Mouse (Mus musculus) hindbrain, postnatal 0 days (tissue): ENCODE measurements around the gene 2610318N02Rik. TPM values are rescaled to one million over a fixed set of nuclear protein-coding genes. Genes with fewer than 3 reads are reported as not detected.

Experiments used
- ATAC-seq: fragments of 200-750 bp; cut with Nextera tagmentation; 2 replicates; pipeline ENCODE4 v1.8.0; 2017; ENCODE audit warnings: mild to moderate bottlenecking, moderate TSS enrichment, moderate library complexity
- DNase-seq: peaks from one replicate; pipeline ENCODE4 v3.0.0-alpha.2; 2015; ENCODE audit warnings: low spot score
- H3K27ac ChIP-seq: fragments of 300-500 bp; sonication (generic); 2 replicates; pipeline ENCODE4 v1.5.1; 2014; ENCODE audit warnings: mild to moderate bottlenecking
- H3K27me3 ChIP-seq: fragments of 300-500 bp; sonication (generic); 2 replicates; pipeline ENCODE4 v1.6.1; 2014; ENCODE audit warnings: low read length, mixed read lengths; ENCODE audit not compliant: insufficient read depth
- H3K36me3 ChIP-seq: fragments of 300-500 bp; sonication (generic); 2 replicates; pipeline ENCODE4 v1.6.1; 2014; ENCODE audit warnings: low read length, mixed read lengths; ENCODE audit not compliant: insufficient read depth
- H3K4me1 ChIP-seq: fragments of 300-500 bp; sonication (generic); 2 replicates; pipeline ENCODE4 v1.6.1; 2014; ENCODE audit warnings: antibody characterized with exemption, low read length, mixed read lengths; ENCODE audit not compliant: insufficient read depth
- H3K4me2 ChIP-seq: fragments of 300-500 bp; sonication (generic); 2 replicates; pipeline ENCODE4 v1.6.1; 2014; ENCODE audit warnings: low read depth, mild to moderate bottlenecking, low read length, moderate library complexity, mixed read lengths
- H3K4me3 ChIP-seq: fragments of 300-500 bp; sonication (generic); 2 replicates; pipeline ENCODE4 v1.5.1; 2014; ENCODE audit warnings: low read length
- H3K9ac ChIP-seq: fragments of 300-500 bp; sonication (generic); replicated peaks from 2 replicates; pipeline ENCODE4 v1.6.1; 2014; ENCODE audit warnings: mild to moderate bottlenecking, low read length, moderate library complexity, mixed read lengths
- H3K9me3 ChIP-seq: fragments of 300-500 bp; sonication (generic); 2 replicates; pipeline ENCODE4 v1.6.1; 2016; ENCODE audit warnings: low read length, mixed read lengths
- CTCF ChIP-seq: IDR thresholded peaks from 2 replicates; pipeline ENCODE4 v1.5.1; 2016; ENCODE audit warnings: antibody characterized with exemption, control low read depth, low read depth
- WGBS: fragments of 180-500 bp; shearing (Covaris S2); extraction: QIAGEN DNeasy Blood & Tissue Kit; methylation state at CpG from one replicate; pipeline ENCODE4 v1.1.7; 2014; 5-methylcytosine and 5-hydroxymethylcytosine counted together
- microRNA counts: library from miRNA; unstranded; fragments of <30 nt; microRNA quantifications from one replicate; lab custom pipeline; 2015
- microRNA-seq, 2 experiments: library from miRNA; unstranded; fragments of <30 nt; microRNA quantifications; one replicate each; pipeline ENCODE4; 2016
- polyA plus RNA-seq: library from polyadenylated mRNA; unstranded; fragments of >200 nt; fragmentation: Nextera tagmentation; extraction: Ambion mirVana; gene quantifications from 2 replicates; pipeline ENCODE4 v1.2.1, GENCODE M21; 2015
- total RNA-seq: library from RNA; depleted of rRNA; stranded (reverse); fragments of >200 nt; gene quantifications from 2 replicates; pipeline ENCODE4 v1.2.3, GENCODE M21; 2014; rRNA removed

2610318N02Rik gene
- total and polyA plus RNA-seq, 2 experiments from 2014 or later = 4.2 to 8.2 TPM

GRCm38 (mm10) chr16:17070716-17071115 is 54.3 kb downstream of the 2610318N02Rik start:
- H3K36me3 ChIP-seq = peaks cover 7% of the 10 kb centered on the region; the same call in 1 of the 2 replicates
- no peaks in the 10 kb centered on the region for H3K27me3 ChIP-seq
- H3K9me3 ChIP-seq = no peaks in the 10 kb centered on the region
- TF ChIP-seq CTCF = no peak
- peak overlapping the region; percentile 74 for H3K9ac ChIP-seq
- H3K27ac ChIP-seq = no peak overlapping the region
- H3K4me2 ChIP-seq = peak overlapping the region; percentile 74
- no peaks in the 10 kb centered on the region for H3K4me1 ChIP-seq
- WGBS = 40% methylated on average over 6 of the region's 6 CpGs
- H3K4me3 ChIP-seq = peak overlapping the region; percentile 84
- no peak for DNase-seq
- no peak for ATAC-seq

GRCm38 (mm10) chr16:17069511-17070443 is 55.2 kb downstream of the 2610318N02Rik start, which contains the start of gene Ypel1:
Gene Ypel1, plus strand, starts transcription at chr16:17069696.
- Histone ChIP-seq H3K4me3 (peak within 1 kb of the TSS; percentile 84), H3K27me3 (no peaks in the 10 kb centered on the region), H3K4me2 (peak within 1 kb of the TSS; percentile 74), H3K9me3 (no peaks in the 10 kb centered on the region), H3K27ac (peak within 1 kb of the TSS; percentile 84), H3K36me3 (peaks cover 4% of the 10 kb centered on the region; the same call in 1 of the 2 replicates), H3K9ac (peak within 1 kb of the TSS; percentile 74), H3K4me1 (no peaks in the 10 kb centered on the region)
- peak; percentile 94 for ATAC-seq
- peak; percentile 57 for TF ChIP-seq CTCF
- under 1% methylated on average over 68 of the region's 76 CpGs for WGBS
- DNase-seq = peak; percentile 92

- no peak overlapping the region for H3K4me2 ChIP-seq
- no peak for ATAC-seq
- H3K27me3 ChIP-seq = no peaks in the 10 kb centered on the region
- TF ChIP-seq CTCF = no peak
- DNase-seq = no peak
- no peaks in the 10 kb centered on the region for H3K9me3 ChIP-seq
- no peaks in the 10 kb centered on the region for H3K4me1 ChIP-seq
- H3K9ac ChIP-seq = no peak overlapping the region
- WGBS = 83% methylated on average over 2 of the region's 2 CpGs
- no peaks in the 10 kb centered on the region for H3K36me3 ChIP-seq
- no peak overlapping the region for H3K27ac ChIP-seq
- no peak overlapping the region for H3K4me3 ChIP-seq
Measured at GRCm38 (mm10) chr16:17067552-17067951, 57.4 kb downstream of the 2610318N02Rik start.

MicroRNAs encoded within 50 kb of the gene (microRNA counts, 519-probe panel; counts per million panel counts)
- microRNA mmu-miR-130b (lab: Ali Mortazavi, UCI) (4,172 counts per million, percentile 73 among the panel's probes with 10 or more counts), microRNA mmu-miR-301b (lab: Ali Mortazavi, UCI) (1,930 counts per million, percentile 27 among the panel's probes with 10 or more counts)

Small RNA genes within 50 kb of the gene (microRNA-seq; reads per million reads assigned to microRNA genes)
- gene Mir130b (2,899 to 3,548 reads per million in 2 experiments), gene Mir301b (89.8 to 114 reads per million in 2 experiments)

Other genes with a start within 250 kb of the 2610318N02Rik start
- gene Ppm1f, start 228.7 kb downstream of the 2610318N02Rik start, total RNA-seq = 32.2 and 37.9 TPM in 2 replicates
- 12.6 and 13.4 TPM in 2 replicates for gene Ppm1f, start 228.7 kb downstream of the 2610318N02Rik start, polyA plus RNA-seq
- gene Mapk1, start 141.8 kb downstream of the 2610318N02Rik start, total RNA-seq = 202 and 204 TPM in 2 replicates
- 156 and 178 TPM in 2 replicates for gene Mapk1, start 141.8 kb downstream of the 2610318N02Rik start, polyA plus RNA-seq
- 39.8 and 41.9 TPM in 2 replicates for gene Ypel1, start 55.5 kb downstream of the 2610318N02Rik start, total RNA-seq
- 66.3 and 66.8 TPM in 2 replicates for gene Ypel1, start 55.5 kb downstream of the 2610318N02Rik start, polyA plus RNA-seq
- gene Ppil2, start 13.9 kb downstream of the 2610318N02Rik start, total RNA-seq = 93.7 and 98.4 TPM in 2 replicates
- 102 and 106 TPM in 2 replicates for gene Ppil2, start 13.9 kb downstream of the 2610318N02Rik start, polyA plus RNA-seq
- 15.3 and 20.9 TPM in 2 replicates for gene Sdf2l1, start 7.2 kb upstream of the 2610318N02Rik start, total RNA-seq
- 18.4 and 19.7 TPM in 2 replicates for gene Sdf2l1, start 7.2 kb upstream of the 2610318N02Rik start, polyA plus RNA-seq
- 72.4 and 78.5 TPM in 2 replicates for gene Ydjc, start 19.5 kb upstream of the 2610318N02Rik start, total RNA-seq
- gene Ydjc, start 19.5 kb upstream of the 2610318N02Rik start, polyA plus RNA-seq = 41.3 and 43.9 TPM in 2 replicates
- gene Ccdc116, start 22.1 kb upstream of the 2610318N02Rik start, total RNA-seq = 7.2 and 8.8 TPM in 2 replicates
- 2.8 and 3.5 TPM in 2 replicates for gene Ccdc116, start 22.1 kb upstream of the 2610318N02Rik start, polyA plus RNA-seq
- gene Ube2l3, start 77.5 kb upstream of the 2610318N02Rik start, total RNA-seq = 82.7 and 93.6 TPM in 2 replicates
- 325 and 326 TPM in 2 replicates for gene Ube2l3, start 77.5 kb upstream of the 2610318N02Rik start, polyA plus RNA-seq
- 1.9 and 4.3 TPM in 2 replicates for gene Rimbp3, start 83.4 kb upstream of the 2610318N02Rik start, total RNA-seq
- 1.0 and 1.3 TPM in 2 replicates for gene Rimbp3, start 83.4 kb upstream of the 2610318N02Rik start, polyA plus RNA-seq
- 10.0 and 13.1 TPM in 2 replicates for gene Hic2, start 108.4 kb upstream of the 2610318N02Rik start, total RNA-seq
- 4.7 and 5.1 TPM in 2 replicates for gene Hic2, start 108.4 kb upstream of the 2610318N02Rik start, polyA plus RNA-seq
- gene Tmem191c, start 150.9 kb upstream of the 2610318N02Rik start, total RNA-seq = 65.0 and 76.9 TPM in 2 replicates
- gene Tmem191c, start 150.9 kb upstream of the 2610318N02Rik start, polyA plus RNA-seq = 112 and 125 TPM in 2 replicates
- gene Serpind1, start 206.2 kb upstream of the 2610318N02Rik start, total RNA-seq = 3.5 and 4.2 TPM in 2 replicates
- 9.9 and 10.3 TPM in 2 replicates for gene Serpind1, start 206.2 kb upstream of the 2610318N02Rik start, polyA plus RNA-seq